Mouse (Mus musculus): Measurements from ENCODE around the gene Snrpd2. TPM values are rescaled to one million over a fixed set of nuclear protein-coding genes. Genes with fewer than 3 reads are reported as not detected.

The Snrpd2 gene
- total RNA-seq, 2 experiments from 2014 or later = 76.0 to 80.5 TPM

GRCm38 (mm10) chr7:19172874-19173273 lies 23.4 kb downstream of the Snrpd2 start:
- peak overlapping the region; percentile 27 for H3K4me3 ChIP-seq
- TF ChIP-seq CTCF (conservative IDR thresholded peaks at IDR 0.05) = peak; percentile 92
- peak overlapping the region; percentile 81 for H3K27ac ChIP-seq
- DNase-seq (ENCODE audit: low spot score in 2 of 2) = peak; percentile 81 to 91

- TF ChIP-seq CTCF (conservative IDR thresholded peaks at IDR 0.05) = no peak
- Histone ChIP-seq H3K4me3 (peak within 1 kb of the TSS; percentile 79), H3K27ac (peak within 1 kb of the TSS; percentile 97)
- DNase-seq (ENCODE audit: low spot score in 2 of 2) = peak; percentile 86 to 94
Observed at GRCm38 (mm10) chr7:19175708-19176515, 26.4 kb downstream of the Snrpd2 start, which contains the start of gene Eml2. TSS of gene Eml2 (plus strand) at chr7:19176421.

GRCm38 (mm10) chr7:19176516-19176947 lies 27.0 kb downstream of the Snrpd2 start:
- Histone ChIP-seq H3K4me3 (peak overlapping the region; percentile 79), H3K27ac (peak overlapping the region; percentile 97)
- DNase-seq (ENCODE audit: low spot score in 2 of 2) = no peak
- no peak for TF ChIP-seq CTCF (conservative IDR thresholded peaks at IDR 0.05)

- no peak for TF ChIP-seq CTCF (conservative IDR thresholded peaks at IDR 0.05)
- no peak for DNase-seq (ENCODE audit: low spot score in 2 of 2)
- H3K27ac ChIP-seq = peak overlapping the region; percentile 97
- H3K4me3 ChIP-seq = peak overlapping the region; percentile 79
Observed at GRCm38 (mm10) chr7:19177216-19177615, 27.7 kb downstream of the Snrpd2 start.

- H3K4me3 ChIP-seq = peak overlapping the region; percentile 79
- no peak for TF ChIP-seq CTCF (conservative IDR thresholded peaks at IDR 0.05)
- peak overlapping the region; percentile 97 for H3K27ac ChIP-seq
- DNase-seq (ENCODE audit: low spot score in 2 of 2) = no peak
Observed at GRCm38 (mm10) chr7:19178035-19178434, 28.5 kb downstream of the Snrpd2 start.

GRCm38 (mm10) chr7:19178443-19179092 lies 29.0 kb downstream of the Snrpd2 start:
- peak overlapping the region; percentile 97 for H3K27ac ChIP-seq
- H3K4me3 ChIP-seq = peak overlapping the region; percentile 79
- DNase-seq (ENCODE audit: low spot score in 2 of 2) = peak; percentile 79 to 89
- peak; percentile 96 for TF ChIP-seq CTCF (conservative IDR thresholded peaks at IDR 0.05)

GRCm38 (mm10) chr7:19179173-19179572 lies 29.7 kb downstream of the Snrpd2 start:
- Histone ChIP-seq H3K27ac (peak overlapping the region; percentile 40; the same call in 1 of the 2 replicates), H3K4me3 (peak overlapping the region; percentile 79)
- peak; percentile 71 for TF ChIP-seq CTCF (conservative IDR thresholded peaks at IDR 0.05)
- DNase-seq (ENCODE audit: low spot score in 2 of 2) = peak in 1 of 2 experiments; percentile 60

- H3K27ac ChIP-seq = peak overlapping the region; percentile 40; the same call in 1 of the 2 replicates
- DNase-seq (ENCODE audit: low spot score in 2 of 2) = no peak
- H3K4me3 ChIP-seq = no peak overlapping the region; the same call in 1 of the 2 replicates
- no peak for TF ChIP-seq CTCF (conservative IDR thresholded peaks at IDR 0.05)
Observed at GRCm38 (mm10) chr7:19179936-19180335, 30.4 kb downstream of the Snrpd2 start.

GRCm38 (mm10) chr7:19180862-19181429 lies 31.4 kb downstream of the Snrpd2 start:
- DNase-seq (ENCODE audit: low spot score in 2 of 2) = no peak
- peak overlapping the region; percentile 46 for H3K4me3 ChIP-seq
- no peak; the same call in 1 of the 2 replicates for TF ChIP-seq CTCF (conservative IDR thresholded peaks at IDR 0.05)
- H3K27ac ChIP-seq = peak overlapping the region; percentile 39; the same call in 1 of the 2 replicates

- no peak for TF ChIP-seq CTCF (conservative IDR thresholded peaks at IDR 0.05)
Observed at GRCm38 (mm10) chr7:19184250-19184649, 34.7 kb downstream of the Snrpd2 start.

GRCm38 (mm10) chr7:19184758-19185157 lies 35.2 kb downstream of the Snrpd2 start:
- no peak for TF ChIP-seq CTCF (conservative IDR thresholded peaks at IDR 0.05)
- no peak for DNase-seq (ENCODE audit: low spot score in 2 of 2)
- H3K27ac ChIP-seq = peak overlapping the region; percentile 49

More at GRCm38 (mm10) chr7:19184250-19184649, 34.7 kb downstream of the Snrpd2 start:
- DNase-seq (ENCODE audit: low spot score in 2 of 2) = no peak
- Histone ChIP-seq H3K27ac (peak overlapping the region; percentile 49), H3K4me3 (no peak overlapping the region)

GRCm38 (mm10) chr7:19194676-19195075 lies 45.2 kb downstream of the Snrpd2 start:
- TF ChIP-seq CTCF (conservative IDR thresholded peaks at IDR 0.05) = peak; percentile 67
- Histone ChIP-seq H3K4me3 (no peak overlapping the region), H3K27ac (no peak overlapping the region)
- no peak for DNase-seq (ENCODE audit: low spot score in 2 of 2)

More at GRCm38 (mm10) chr7:19184758-19185157, 35.2 kb downstream of the Snrpd2 start:
- H3K4me3 ChIP-seq = no peak overlapping the region

- peak; percentile 83 for TF ChIP-seq CTCF (conservative IDR thresholded peaks at IDR 0.05)
- peak in 1 of 2 experiments; percentile 58 for DNase-seq (ENCODE audit: low spot score in 2 of 2)
- H3K27ac ChIP-seq = no peak overlapping the region
- H3K4me3 ChIP-seq = no peak overlapping the region
Observed at GRCm38 (mm10) chr7:19196676-19197075, 47.2 kb downstream of the Snrpd2 start.
